18 mouse cellular contexts compared by ENCODE assay signal in the genomic region with DNA sequence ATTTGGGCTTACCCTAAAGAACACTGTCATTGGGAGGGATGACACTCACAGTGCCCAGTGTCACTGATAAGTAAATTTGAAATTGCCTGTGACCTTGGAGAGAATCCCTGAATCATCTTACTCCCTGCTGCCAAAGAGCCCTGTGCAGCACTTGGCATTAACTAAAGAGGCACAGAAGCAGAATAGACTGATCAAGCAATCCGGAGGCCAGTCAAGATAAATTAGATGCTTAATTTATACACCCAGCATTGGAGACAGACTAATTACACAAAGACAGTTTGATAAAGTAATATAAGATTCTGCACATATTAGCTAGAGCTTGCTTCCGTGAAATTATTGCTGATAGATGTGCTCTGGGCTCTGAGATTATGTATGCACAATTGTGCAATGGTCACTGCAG.
"Had no signal": no experiment of that assay in that cellular context is flagged by ENCODE, and none has a peak within 500 bp of the region (broad histone marks: within the 10 kb centered on the region; RNA-seq: fewer than 3 reads in every experiment).

No protein-coding gene starts in this region.

- H3K4me2 ChIP-seq: limb, embryonic 12.5 days; liver, embryonic 13.5 days; lung, embryonic 15.5 days had no signal

- ATAC-seq: intestine, embryonic 16.5 days; liver, postnatal 0 days had no signal

- H3K9ac ChIP-seq: limb, embryonic 12.5 days; liver, embryonic 13.5 days; liver, postnatal 0 days; lung, embryonic 15.5 days had no signal

- H3K4me1 ChIP-seq: limb, embryonic 12.5 days; liver, embryonic 13.5 days; lung, embryonic 15.5 days; megakaryocyte, embryonic 14.5 days had no signal

- H3K9me3 ChIP-seq: limb, embryonic 12.5 days; liver, embryonic 13.5 days; lung, embryonic 15.5 days; megakaryocyte, embryonic 14.5 days had no signal

- H3K4me3 ChIP-seq: limb, embryonic 12.5 days; liver, embryonic 13.5 days; lung, embryonic 15.5 days; megakaryocyte, embryonic 14.5 days; myocyte had no signal

- H3K27me3 ChIP-seq: limb, embryonic 12.5 days; liver, embryonic 13.5 days; lung, embryonic 15.5 days; megakaryocyte, embryonic 14.5 days had no signal

- H3K27ac ChIP-seq: limb, embryonic 12.5 days; liver, embryonic 13.5 days; lung, embryonic 15.5 days; macrophage had no signal

- DNase-seq: kidney, adult 2 months; kidney, postnatal 25 days; layer of hippocampus, adult 9-11 months; layer of hippocampus, postnatal 36 days; liver; liver, embryonic 13.5 days; liver, postnatal 0 days; lung, postnatal 14 days; right cerebral cortex, postnatal 4 days; spleen, adult 18-20 months; thymus, adult 18-20 months; thymus, postnatal 14 days had no signal

- H3K36me3 ChIP-seq: limb, embryonic 12.5 days; liver, embryonic 13.5 days; lung, embryonic 15.5 days had no signal
